ENCODE assay signal across 29 mouse cellular contexts in the genomic region with DNA sequence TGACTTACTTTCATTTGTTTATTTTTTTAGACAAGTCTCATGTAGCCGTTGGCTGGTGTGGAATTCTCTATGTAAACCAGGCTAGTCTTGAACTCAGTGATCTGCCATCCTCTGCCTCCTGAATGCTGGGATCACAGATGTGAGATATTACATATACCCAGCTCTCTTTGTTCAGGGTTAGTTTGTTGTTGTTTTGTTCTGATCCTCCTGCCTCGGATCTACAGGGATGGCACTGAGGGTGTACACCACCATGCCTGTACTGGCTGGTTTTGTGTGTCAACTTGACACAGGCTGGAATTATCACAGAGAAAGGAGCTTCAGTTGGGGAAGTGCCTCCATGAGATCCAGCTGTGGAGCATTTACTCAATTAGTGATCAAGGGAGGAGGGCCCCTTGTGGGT. TPM values are rescaled to one million over a fixed set of nuclear protein-coding genes. Genes with fewer than 3 reads are reported as not detected.
A peak's percentile ranks its signal among the peaks of the same experiment; 100 is the strongest.
DNase-seq lines count a peak whose midpoint lies in the region; ATAC-seq and TF ChIP-seq lines count a peak whose summit lies in the region.
"Had no signal": no experiment of that assay in that cellular context is flagged by ENCODE, and none has a peak within 500 bp of the region (broad histone marks: within the 10 kb centered on the region; RNA-seq: fewer than 3 reads in every experiment).

No protein-coding gene starts in this region.

- H3K4me2 ChIP-seq in heart, embryonic 11.5 days = no peak overlapping the region
- no peak overlapping the region for H3K4me2 ChIP-seq in embryonic facial prominence, embryonic 15.5 days (replicated peaks)
- H3K4me2 ChIP-seq: heart, embryonic 15.5 days; hindbrain, embryonic 13.5 days; intestine, embryonic 15.5 days had no signal

- no peak overlapping the region for H3K27ac ChIP-seq in heart, embryonic 11.5 days (ENCODE audit: low read depth, low read length)
- H3K27ac ChIP-seq in left cerebral cortex, adult 2 months = peak overlapping the region; percentile 50
- H3K27ac ChIP-seq in embryonic facial prominence, embryonic 15.5 days (replicated peaks) = 0 out of 2 replicates have a peak overlapping the region, but pooled peaks have one; percentile 4
- H3K27ac ChIP-seq: gastrocnemius, adult 2 months; heart, embryonic 15.5 days; hindbrain, embryonic 10.5 days; hindbrain, embryonic 13.5 days; intestine, embryonic 15.5 days had no signal

- H3K9ac ChIP-seq in heart, embryonic 11.5 days (ENCODE audit: low read depth, low read length) = no peak overlapping the region
- no peak overlapping the region for H3K9ac ChIP-seq in embryonic facial prominence, embryonic 15.5 days
- H3K9ac ChIP-seq: forebrain, postnatal 0 days; heart, embryonic 15.5 days; hindbrain, embryonic 13.5 days; intestine, embryonic 15.5 days had no signal

- no peak for TF ChIP-seq CTCF in left cerebral cortex, adult 2 months (IDR thresholded peaks at IDR 0.05)

- no peak for ATAC-seq in heart, embryonic 11.5 days (replicated peaks; ENCODE audit: insufficient number of reproducible peaks, low FRiP score, low TSS enrichment)
- no peak for ATAC-seq in embryonic facial prominence, embryonic 15.5 days (ENCODE audit: insufficient number of reproducible peaks, low FRiP score, low TSS enrichment, low read depth)
- ATAC-seq: forebrain, embryonic 14.5 days; forebrain, postnatal 0 days; hindbrain, embryonic 16.5 days; intestine, embryonic 15.5 days had no signal

- no peaks in the 10 kb centered on the region for H3K9me3 ChIP-seq in heart, embryonic 11.5 days (replicated peaks; ENCODE audit: control insufficient read depth, low read length)
- no peaks in the 10 kb centered on the region for H3K9me3 ChIP-seq in embryonic facial prominence, embryonic 15.5 days (replicated peaks)
- H3K9me3 ChIP-seq: G1E; heart, embryonic 15.5 days; hindbrain, embryonic 10.5 days; hindbrain, embryonic 13.5 days; intestine, embryonic 15.5 days had no signal

- WGBS in heart, embryonic 11.5 days (ENCODE audit: insufficient replicate concordance) = 59% methylated on average over 2 of the region's 2 CpGs
- WGBS in embryonic facial prominence, embryonic 15.5 days = 29% methylated on average over 2 of the region's 2 CpGs

- no peak overlapping the region for H3K4me3 ChIP-seq in heart, embryonic 11.5 days (ENCODE audit: low read depth, low read length)
- no peak overlapping the region for H3K4me3 ChIP-seq in left cerebral cortex, adult 2 months
- no peak overlapping the region for H3K4me3 ChIP-seq in embryonic facial prominence, embryonic 15.5 days (replicated peaks)
- H3K4me3 ChIP-seq: gastrocnemius, adult 2 months; heart, embryonic 15.5 days; hindbrain, embryonic 10.5 days; hindbrain, embryonic 13.5 days; intestine, embryonic 15.5 days had no signal

- H3K36me3 ChIP-seq in heart, embryonic 11.5 days (ENCODE audit: control insufficient read depth, insufficient read depth, low read length) = no peaks in the 10 kb centered on the region
- peaks cover 6% of the 10 kb centered on the region for H3K36me3 ChIP-seq in embryonic facial prominence, embryonic 15.5 days
- H3K36me3 ChIP-seq: heart, embryonic 15.5 days; hindbrain, embryonic 13.5 days; intestine, embryonic 15.5 days had no signal

- peak; percentile 58 for DNase-seq in heart, adult 11 months
- no peak for DNase-seq in left cerebral cortex, adult 2 months (ENCODE audit: extremely low spot score in 1 of 2, low spot score in 2 of 2)
- DNase-seq in left cerebral cortex, postnatal 4 days = no peak
- DNase-seq in left cerebral cortex, adult 18-20 months (ENCODE audit: low spot score in 2 of 2) = no peak
- DNase-seq: adrenal gland, adult 2 months; adrenal gland, postnatal 14 days; B cell, adult 2 months; cerebellum, adult 11 months; cerebellum, adult 2 months; cerebellum, adult 9-11 months; cerebellum, postnatal 25 days; forebrain, postnatal 0 days; gastrocnemius, adult 2 months; gastrocnemius, postnatal 14 days; heart, adult 18-20 months; heart, postnatal 10 days; heart, postnatal 36 days had no signal

- H3K27me3 ChIP-seq in heart, embryonic 11.5 days (ENCODE audit: control insufficient read depth, insufficient read depth, low read length) = no peaks in the 10 kb centered on the region
- H3K27me3 ChIP-seq in embryonic facial prominence, embryonic 15.5 days = no peaks in the 10 kb centered on the region
- H3K27me3 ChIP-seq: CH12.LX; heart, embryonic 15.5 days; hindbrain, embryonic 13.5 days; intestine, embryonic 15.5 days had no signal

- intact Hi-C loops in left cerebral cortex, adult 2 months (cut with DNase I) = loop anchor here (10.0 kb wide), 1 partner anchor 244 kb away; no protein-coding TSS in a partner anchor
- intact Hi-C loops in left cerebral cortex, postnatal 4 days (cut with DNase I) = no loop called here

- H3K4me1 ChIP-seq in heart, embryonic 11.5 days (ENCODE audit: control insufficient read depth, insufficient read depth, low read length) = 0 out of 2 replicates have a peak, but pooled peaks cover 2% of the 10 kb centered on the region
- H3K4me1 ChIP-seq in embryonic facial prominence, embryonic 15.5 days = peaks cover 17% of the 10 kb centered on the region
- H3K4me1 ChIP-seq: hindbrain, embryonic 10.5 days; hindbrain, embryonic 13.5 days had no signal

RNA-seq across cellular contexts. Expression of a gene that starts 12.2 kb away (rescaled TPM):
- polyA plus RNA-seq in heart, embryonic 11.5 days (2014; fragmentation: Nextera tagmentation; extraction: Ambion mirVana) = 58.7 and 59.6 TPM in 2 replicates
- total RNA-seq in left cerebral cortex, adult 2 months (2021) = 10 to 100 TPM; 36.3 to 41.5 TPM
- 10 to 100 TPM; 71.9 to 72.3 TPM for total RNA-seq in left cerebral cortex, postnatal 4 days (2021)
- polyA plus RNA-seq in embryonic facial prominence, embryonic 15.5 days (2015; fragmentation: Nextera tagmentation; extraction: Ambion mirVana) = 125 and 134 TPM in 2 replicates
- total RNA-seq in left cerebral cortex, adult 18-20 months (2021) = 10 to 100 TPM; 34.5 to 39.7 TPM

RNA-seq across cellular contexts. Expression of a gene that starts 51.5 kb away (rescaled TPM):
- 138 and 140 TPM in 2 replicates for polyA plus RNA-seq in heart, embryonic 11.5 days (2014; fragmentation: Nextera tagmentation; extraction: Ambion mirVana)
- total RNA-seq in left cerebral cortex, adult 2 months (2021) = 100 to 1,000 TPM; 168 to 171 TPM
- total RNA-seq in left cerebral cortex, postnatal 4 days (2021) = 100 to 1,000 TPM; 188 to 193 TPM
- 145 and 153 TPM in 2 replicates for polyA plus RNA-seq in embryonic facial prominence, embryonic 15.5 days (2015; fragmentation: Nextera tagmentation; extraction: Ambion mirVana)
- total RNA-seq in left cerebral cortex, adult 18-20 months (2021) = 100 to 1,000 TPM; 173 to 174 TPM

RNA-seq across cellular contexts. Expression of a gene that starts 51.6 kb away (rescaled TPM):
- 9.6 and 11.4 TPM in 2 replicates for polyA plus RNA-seq in heart, embryonic 11.5 days (2014; fragmentation: Nextera tagmentation; extraction: Ambion mirVana)
- total RNA-seq in left cerebral cortex, adult 2 months (2021) = 10 to 100 TPM; 15.1 to 15.4 TPM
- 10 to 100 TPM; 11.4 to 11.7 TPM for total RNA-seq in left cerebral cortex, postnatal 4 days (2021)
- polyA plus RNA-seq in embryonic facial prominence, embryonic 15.5 days (2015; fragmentation: Nextera tagmentation; extraction: Ambion mirVana) = 11.4 and 12.9 TPM in 2 replicates
- 10 to 100 TPM; 15.0 to 16.6 TPM for total RNA-seq in left cerebral cortex, adult 18-20 months (2021)

RNA-seq across cellular contexts. Expression of a gene that starts 59.7 kb away (rescaled TPM):
- polyA plus RNA-seq in heart, embryonic 11.5 days (2014; fragmentation: Nextera tagmentation; extraction: Ambion mirVana) = 1.1 and 1.2 TPM in 2 replicates
- total RNA-seq in left cerebral cortex, adult 2 months (2021) = not detected
- total RNA-seq in left cerebral cortex, postnatal 4 days (2021) = under 1 TPM in 1 of 2 experiments, not detected in 1; 0.28 TPM
- polyA plus RNA-seq in embryonic facial prominence, embryonic 15.5 days (2015; fragmentation: Nextera tagmentation; extraction: Ambion mirVana) = 1.3 and 2.3 TPM in 2 replicates
- total RNA-seq in left cerebral cortex, adult 18-20 months (2021) = not detected
- total RNA-seq: adrenal gland, adult 2 months; adrenal gland, postnatal 14 days; CH12.LX; common myeloid progenitor, adult 5-6 weeks; forebrain, postnatal 0 days; gastrocnemius, adult 2 months; gastrocnemius, postnatal 14 days; gastrocnemius, postnatal 4 days; heart, adult 18-20 months; heart, postnatal 10 days; heart, postnatal 36 days had no signal
- polyA plus RNA-seq: adrenal gland, adult 2 months; G1E had no signal
